Mouse (Mus musculus): Measurements from ENCODE around the gene Ifitm2.

DNA sequence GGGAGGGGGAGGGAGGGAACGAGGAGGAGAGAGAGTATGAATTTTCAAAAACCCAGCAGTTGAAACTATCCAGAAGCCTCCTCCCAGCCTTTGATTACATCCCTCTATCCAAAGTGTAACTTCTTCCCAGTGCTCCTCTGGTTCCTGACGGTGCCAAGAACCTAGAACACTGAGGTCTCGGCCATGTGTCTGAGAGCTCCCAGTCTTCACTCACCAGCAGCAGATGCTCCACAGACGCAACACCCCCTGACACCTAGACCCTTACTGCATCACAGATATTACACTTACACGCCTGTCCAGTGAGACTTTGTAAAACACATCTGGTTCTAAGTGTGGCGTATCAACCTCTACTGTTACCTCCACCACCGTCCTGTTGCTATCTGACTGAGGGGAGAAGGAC, 3.3 kb downstream of the Ifitm2 start:
- TF ChIP-seq EP300 (IDR thresholded peaks at IDR 0.05; ENCODE audit: low read depth) = no peak
- TF ChIP-seq CTCF (IDR thresholded peaks at IDR 0.05; ENCODE audit: low read depth) = no peak

All from liver, postnatal 0 days (tissue).